Mouse (Mus musculus) fat pad, adult 2 months (tissue): Measurements from ENCODE around the gene Sec16b.
A peak's percentile ranks its signal among the peaks of the same experiment; 100 is the strongest.

Source experiments
- DNase-seq: peaks from one replicate; pipeline ENCODE4 v3.0.0-alpha.2; 2011; ENCODE audit warnings: low read depth, low spot score; ENCODE audit errors: extremely low read depth

The Sec16b gene

GRCm38 (mm10) chr1:157506522-157506921 is at the start of gene Sec16b:
Sec16b (plus strand) TSS chr1:157506728.
- DNase-seq, result no peak

- DNase-seq, result no peak
Observed at GRCm38 (mm10) chr1:157457789-157458188, 48.7 kb upstream of the Sec16b start.

GRCm38 (mm10) chr1:157458421-157459208 is 47.9 kb upstream of the Sec16b start, which contains the start of gene Cryzl2:
Cryzl2 (plus strand) TSS chr1:157458577.
- no peak for DNase-seq

- DNase-seq, result peak; percentile 3
Observed at GRCm38 (mm10) chr1:157459904-157460303, 46.6 kb upstream of the Sec16b start.

GRCm38 (mm10) chr1:157461276-157461675 is 45.3 kb upstream of the Sec16b start:
- DNase-seq, result no peak

GRCm38 (mm10) chr1:157462336-157462735 is 44.2 kb upstream of the Sec16b start:
- no peak for DNase-seq

- DNase-seq, result no peak
Observed at GRCm38 (mm10) chr1:157465194-157465593, 41.3 kb upstream of the Sec16b start.

GRCm38 (mm10) chr1:157467866-157468265 is 38.7 kb upstream of the Sec16b start:
- no peak for DNase-seq

- DNase-seq, result no peak
Observed at GRCm38 (mm10) chr1:157470761-157471386, 35.7 kb upstream of the Sec16b start.

GRCm38 (mm10) chr1:157472716-157473115 is 33.8 kb upstream of the Sec16b start:
- no peak for DNase-seq

- DNase-seq, result no peak
Observed at GRCm38 (mm10) chr1:157474865-157475264, 31.7 kb upstream of the Sec16b start.

- no peak for DNase-seq
Observed at GRCm38 (mm10) chr1:157476231-157476630, 30.3 kb upstream of the Sec16b start.

GRCm38 (mm10) chr1:157480090-157480489 is 26.4 kb upstream of the Sec16b start:
- DNase-seq, result no peak

GRCm38 (mm10) chr1:157480901-157481300 is 25.6 kb upstream of the Sec16b start:
- DNase-seq, result no peak

GRCm38 (mm10) chr1:157481666-157482065 is 24.9 kb upstream of the Sec16b start:
- DNase-seq, result no peak

- DNase-seq, result no peak
Observed at GRCm38 (mm10) chr1:157484161-157484560, 22.4 kb upstream of the Sec16b start.

- DNase-seq, result no peak
Observed at GRCm38 (mm10) chr1:157500657-157501056, 5.9 kb upstream of the Sec16b start.

GRCm38 (mm10) chr1:157501352-157501945 is 5.1 kb upstream of the Sec16b start:
- DNase-seq, result no peak

- no peak for DNase-seq
Observed at GRCm38 (mm10) chr1:157503071-157503470, 3.5 kb upstream of the Sec16b start.

GRCm38 (mm10) chr1:157506995-157507595 is 567 bp downstream of the Sec16b start:
- DNase-seq, result no peak

GRCm38 (mm10) chr1:157507814-157508213 is 1.3 kb downstream of the Sec16b start:
- DNase-seq, result no peak
